Mouse (Mus musculus): Measurements from ENCODE around the gene Fgd3.

- TF ChIP-seq CTCF (IDR thresholded peaks at IDR 0.05; ENCODE audit: control insufficient read depth, insufficient read depth, insufficient replicate concordance, low read depth, low read length) (no peak), POLR2A (IDR thresholded peaks at IDR 0.05; ENCODE audit: control insufficient read depth, low read depth, low read length) (no peak)
Measured at GRCm38 (mm10) chr13:49369404-49369803, 49.3 kb upstream of the Fgd3 start.

Data from testis, adult 2 months (tissue).